Mouse (Mus musculus) G1E-ER4 (cell line): ENCODE results near the gene Abtb2. TPM values are rescaled to one million over a fixed set of nuclear protein-coding genes. Genes with fewer than 3 reads are reported as not detected.

Source experiments
- GATA1 ChIP-seq: IDR thresholded peaks from one replicate; pipeline ENCODE4 v1.8.0; 2012; ENCODE audit warnings: low read length, inconsistent platforms
- polyA plus RNA-seq: library from polyadenylated mRNA; stranded (reverse); fragments of >175 nt; gene quantifications from 2 replicates; pipeline ENCODE4 v1.2.3, GENCODE M21; 2012

The Abtb2 gene
- polyA plus RNA-seq, 1 experiment, result not detected

DNA sequence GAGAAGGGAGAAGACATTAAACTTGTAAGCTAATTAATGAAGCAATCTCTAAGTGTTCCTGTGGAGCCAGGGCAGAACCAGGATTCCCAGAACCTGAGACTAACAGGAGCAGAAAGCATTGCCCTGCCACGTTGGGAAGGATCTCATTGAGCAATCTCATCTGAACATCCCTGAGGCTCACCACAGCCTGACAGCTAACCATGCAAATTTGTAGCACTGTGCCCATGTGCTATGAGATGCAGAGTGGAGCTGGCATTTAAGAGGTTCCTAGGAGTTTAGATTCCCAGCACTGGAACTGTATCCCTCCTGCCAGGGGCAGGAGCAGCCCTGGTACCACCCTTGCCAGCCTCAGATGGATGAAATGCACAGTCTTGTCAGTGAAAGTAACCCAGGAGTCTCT is 95.6 kb downstream of the Abtb2 start:
- no peak for TF ChIP-seq GATA1

DNA sequence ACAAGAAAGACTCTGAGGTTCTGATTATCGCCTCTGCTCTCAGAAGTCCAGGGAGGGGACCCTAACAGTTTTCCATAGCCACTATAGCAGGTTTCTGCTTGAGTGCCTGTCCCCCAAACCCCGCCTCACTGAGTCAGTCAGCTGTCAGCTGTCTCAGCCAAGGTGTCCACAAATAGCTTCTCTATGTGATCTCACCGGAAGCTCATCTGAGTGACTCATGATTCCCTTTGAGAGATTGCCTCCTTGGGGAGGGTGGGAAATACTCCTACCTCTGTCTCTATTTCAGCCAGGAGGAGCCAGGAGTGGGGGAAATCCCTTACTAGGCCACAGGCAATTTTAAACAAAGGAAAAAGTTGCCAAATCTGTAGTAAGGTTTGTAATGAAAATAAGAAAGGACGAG is 96.0 kb downstream of the Abtb2 start:
- TF ChIP-seq GATA1, result no peak

- TF ChIP-seq GATA1, result no peak
Measured at GRCm38 (mm10) chr2:103664341-103664740, 98.2 kb downstream of the Abtb2 start.

DNA sequence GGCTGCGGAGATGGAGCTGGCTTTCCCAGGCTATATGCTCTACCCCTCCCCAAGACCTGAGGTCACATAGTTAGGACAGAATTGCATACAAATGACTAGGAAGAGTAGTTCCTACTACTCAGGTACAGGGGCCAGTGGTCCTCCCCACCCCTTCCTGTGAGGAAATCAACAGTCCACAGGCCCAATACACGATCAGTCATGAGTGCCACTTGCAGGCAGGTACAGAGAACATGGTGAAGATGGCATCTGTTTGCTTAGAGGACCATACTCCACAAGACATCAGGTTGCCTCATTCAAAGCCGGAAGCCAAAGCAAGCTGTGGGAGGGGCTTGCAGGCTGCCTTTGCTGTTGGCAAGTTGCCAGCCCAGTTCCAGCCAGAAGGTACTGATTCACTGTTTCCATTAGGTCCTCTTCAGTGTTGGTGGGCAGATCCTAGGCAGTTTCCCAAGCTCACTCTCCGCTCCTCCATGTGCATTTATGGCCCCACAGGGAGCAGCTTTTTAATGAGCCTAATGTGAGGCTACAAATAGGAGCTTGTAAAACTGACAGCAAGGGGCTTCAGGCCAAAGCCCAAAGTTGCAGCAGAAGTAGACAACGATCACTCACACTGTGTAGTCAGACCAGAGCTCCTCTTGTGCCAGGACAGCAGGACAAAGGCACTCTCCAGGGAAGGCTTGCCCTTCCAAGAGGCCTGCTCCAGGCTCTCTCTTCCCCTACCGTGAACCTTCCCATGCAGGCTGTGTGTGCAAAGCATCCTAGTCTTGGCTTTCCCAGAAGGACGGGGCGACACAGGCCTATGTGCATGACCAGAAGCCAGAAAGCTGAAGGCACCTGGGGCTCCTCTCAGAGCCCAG is 102.1 kb downstream of the Abtb2 start:
- TF ChIP-seq GATA1, result no peak

GRCm38 (mm10) chr2:103668939-103669338 is 102.8 kb downstream of the Abtb2 start:
- no peak for TF ChIP-seq GATA1

DNA sequence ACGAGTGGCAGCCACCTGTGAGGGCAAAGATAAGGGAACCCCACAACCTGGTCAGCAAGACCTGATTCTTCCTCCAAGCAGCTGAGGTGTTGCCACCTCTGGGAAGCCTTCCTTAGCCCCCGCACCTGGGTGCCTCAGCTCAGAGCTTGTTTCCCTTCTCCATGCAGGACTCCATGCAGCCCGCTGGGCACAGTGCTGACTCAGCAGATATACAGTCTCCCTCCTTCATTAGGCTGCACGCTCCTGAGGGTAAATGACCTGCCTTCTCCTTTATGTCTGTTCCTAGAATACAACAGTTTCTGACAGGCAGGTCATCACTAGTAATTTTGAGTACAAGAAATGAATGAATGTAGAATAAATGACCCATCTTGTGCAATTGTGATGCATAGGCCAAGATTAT is 103.5 kb downstream of the Abtb2 start:
- no peak for TF ChIP-seq GATA1

DNA sequence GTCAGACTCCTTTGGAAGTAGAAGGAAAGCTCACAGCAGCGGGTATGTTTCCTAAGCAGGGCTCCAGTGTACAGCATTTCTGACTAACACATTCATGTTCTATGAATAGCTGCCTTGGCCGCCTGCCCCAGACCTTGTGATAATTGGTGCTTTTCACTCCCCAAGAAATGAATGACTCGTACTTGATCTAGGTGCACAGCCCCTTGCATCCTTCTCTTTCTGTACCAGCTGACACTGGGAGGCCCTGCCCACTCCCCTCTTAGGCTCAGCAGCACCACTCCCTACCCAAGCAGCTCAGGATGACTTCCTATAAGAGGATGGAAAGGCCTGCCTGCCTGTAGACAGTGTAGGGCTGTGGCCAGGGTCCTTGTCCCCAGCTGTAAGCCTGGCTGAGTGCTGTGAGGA is 104.2 kb downstream of the Abtb2 start:
- no peak for TF ChIP-seq GATA1

- no peak for TF ChIP-seq GATA1
Measured at GRCm38 (mm10) chr2:103672573-103673119, 106.5 kb downstream of the Abtb2 start.

GRCm38 (mm10) chr2:103673609-103674008 is 107.5 kb downstream of the Abtb2 start:
- TF ChIP-seq GATA1, result no peak

- TF ChIP-seq GATA1, result no peak
Measured at GRCm38 (mm10) chr2:103675391-103675790, 109.3 kb downstream of the Abtb2 start.

GRCm38 (mm10) chr2:103676808-103677207 is 110.7 kb downstream of the Abtb2 start:
- no peak for TF ChIP-seq GATA1

GRCm38 (mm10) chr2:103677614-103678369 is 111.7 kb downstream of the Abtb2 start:
- no peak for TF ChIP-seq GATA1

GRCm38 (mm10) chr2:103678433-103678832 is 112.3 kb downstream of the Abtb2 start:
- TF ChIP-seq GATA1, result no peak

- no peak for TF ChIP-seq GATA1
Measured at GRCm38 (mm10) chr2:103680364-103681110, 114.4 kb downstream of the Abtb2 start.

- no peak for TF ChIP-seq GATA1
Measured at GRCm38 (mm10) chr2:103681149-103681548, 115.0 kb downstream of the Abtb2 start.
